Mouse (Mus musculus) heart, adult 18-20 months (tissue): Measurements from ENCODE around the gene Mgll. TPM values are rescaled to one million over a fixed set of nuclear protein-coding genes. Genes with fewer than 3 reads are reported as not detected.

Experiments
- DNase-seq, 2 experiments: peaks; one replicate each; pipeline ENCODE4 v3.0.0; 2021 to 2022; ENCODE audit warnings: mixed read lengths in 1 of 2
- total RNA-seq, 2 experiments: library from RNA; stranded (reverse); gene quantifications; 2 replicates each; pipeline ENCODE4 v1.2.3; 2021

Gene Mgll
- total RNA-seq, 2 experiments from 2014 or later: 92.7 to 96.6 TPM

DNA sequence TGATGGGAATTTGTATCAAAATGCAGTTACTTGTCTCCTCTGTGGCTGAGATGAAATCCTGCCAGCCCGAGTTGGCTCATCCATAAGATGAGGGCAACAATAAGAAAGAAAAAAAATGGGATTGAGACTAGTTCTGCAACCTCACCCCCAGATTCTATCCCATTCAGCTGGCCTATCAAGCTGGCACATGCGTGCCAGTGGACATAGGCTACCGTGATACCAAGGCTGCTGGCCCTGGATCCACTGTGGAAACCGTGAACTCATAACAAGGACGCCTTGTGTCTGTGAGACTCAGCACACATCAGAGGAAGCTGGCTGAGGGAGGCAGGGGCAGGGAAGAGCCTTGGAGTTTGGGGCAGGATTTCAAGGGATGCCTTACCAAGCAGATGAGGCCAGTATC is 46.8 kb downstream of the Mgll start:
- DNase-seq: no peak

DNA sequence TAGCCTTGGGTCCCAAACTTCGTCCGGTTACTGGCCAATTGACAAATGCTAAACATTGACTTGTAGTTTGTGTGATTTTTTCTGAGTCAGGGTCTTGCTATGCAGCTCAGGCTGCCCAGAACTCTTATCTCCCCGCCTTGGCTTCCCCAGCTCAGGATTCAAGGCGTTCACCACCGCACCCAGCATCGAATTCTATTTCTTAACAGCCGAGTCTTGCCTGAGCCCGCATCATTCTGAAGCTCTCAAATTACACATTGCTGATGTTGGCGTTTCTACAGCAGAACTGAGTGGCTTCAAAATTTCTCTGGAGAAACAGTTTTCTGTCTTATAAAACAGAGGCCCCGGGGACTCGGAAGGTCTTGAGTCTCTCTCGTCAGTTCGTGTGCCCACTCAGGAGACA is 47.8 kb downstream of the Mgll start:
- no peak for DNase-seq

DNA sequence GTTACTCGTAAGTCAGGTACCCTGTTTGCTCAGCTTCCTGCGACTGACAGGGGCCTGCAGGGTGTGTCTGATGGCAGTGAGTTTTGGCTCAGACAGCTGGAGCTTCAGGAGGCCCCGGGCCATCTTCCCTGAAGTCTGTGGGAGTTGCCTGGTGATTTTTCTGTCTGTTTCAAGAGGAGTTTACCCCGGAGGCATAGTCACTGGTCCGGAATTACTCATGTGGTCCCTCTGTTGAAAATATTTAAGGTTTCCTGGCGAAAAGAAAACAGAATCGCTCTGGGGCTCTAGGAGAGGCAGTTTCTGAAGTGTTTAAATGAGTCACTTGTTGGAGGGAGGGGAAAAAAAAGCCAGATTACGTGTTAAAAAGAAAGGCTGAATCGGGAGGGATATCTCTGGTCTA is 49.8 kb downstream of the Mgll start:
- DNase-seq: no peak

DNA sequence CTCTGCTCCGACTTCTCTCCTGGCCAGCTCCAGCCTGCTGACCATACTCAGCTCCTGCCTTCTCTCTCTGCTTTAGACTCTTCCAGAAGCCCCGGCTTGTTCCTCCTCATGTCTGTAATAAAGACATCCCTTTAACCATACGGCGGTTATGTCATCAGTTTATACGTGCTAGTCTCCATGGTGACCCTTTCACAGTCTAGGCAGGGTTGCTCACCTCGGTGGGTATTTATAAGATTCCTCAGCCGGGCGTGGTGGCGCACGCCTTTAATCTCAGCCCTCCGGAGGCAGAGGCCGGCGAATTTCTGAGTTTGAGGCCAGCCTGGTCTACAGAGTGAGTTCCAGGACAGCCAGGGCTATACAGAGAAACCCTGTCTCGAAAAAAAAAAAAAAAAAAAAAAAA is 51.1 kb downstream of the Mgll start:
- DNase-seq: no peak

DNA sequence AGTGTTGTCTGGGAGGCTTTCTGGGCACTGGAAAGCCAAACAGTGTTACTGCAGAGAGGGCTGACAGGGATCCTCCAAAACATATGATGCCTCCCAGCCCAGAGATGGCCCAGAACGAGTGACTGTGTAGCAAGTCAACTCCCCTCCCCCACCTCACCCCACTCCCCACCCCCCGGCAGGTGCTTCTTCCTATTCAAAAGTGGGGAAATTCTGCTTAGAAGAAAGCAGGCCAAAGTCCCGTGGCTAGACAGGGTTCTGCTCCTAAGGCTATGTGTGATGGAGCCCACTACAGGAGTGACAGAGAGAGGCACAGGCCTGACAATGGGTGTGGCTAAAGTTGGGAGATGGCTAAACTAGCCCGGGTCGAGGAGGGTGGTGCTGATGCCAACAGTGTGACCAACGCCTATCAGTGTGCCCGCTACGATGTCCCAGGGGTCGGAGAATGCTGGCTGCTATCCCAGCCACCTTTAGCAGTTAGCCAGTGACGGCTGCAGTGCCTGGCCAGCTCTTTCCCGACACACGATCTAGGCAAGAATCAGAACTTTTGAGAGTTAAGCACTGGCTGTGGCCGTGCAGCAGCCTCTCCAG is 52.2 kb downstream of the Mgll start:
- DNase-seq: peak; percentile 73 to 88

DNA sequence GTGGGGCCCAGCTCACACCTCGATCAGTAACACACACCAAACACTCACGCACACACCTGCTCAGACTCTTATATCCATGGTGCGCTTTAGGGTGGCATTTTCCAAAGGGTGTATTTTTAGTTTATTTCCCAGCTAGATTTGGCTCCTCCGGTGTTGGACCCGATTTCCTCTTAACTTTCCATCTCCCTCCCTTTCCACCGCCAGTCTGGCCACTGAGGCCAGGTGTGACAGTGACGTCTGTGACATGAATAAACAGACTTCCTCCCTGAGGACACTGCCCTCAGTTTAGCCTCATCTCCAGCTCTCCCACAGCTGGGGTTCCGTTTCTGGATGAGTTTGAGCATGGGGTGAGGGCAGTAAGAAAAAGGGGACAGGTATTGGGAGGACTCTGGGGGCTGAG is 52.8 kb downstream of the Mgll start:
- DNase-seq: no peak

DNA sequence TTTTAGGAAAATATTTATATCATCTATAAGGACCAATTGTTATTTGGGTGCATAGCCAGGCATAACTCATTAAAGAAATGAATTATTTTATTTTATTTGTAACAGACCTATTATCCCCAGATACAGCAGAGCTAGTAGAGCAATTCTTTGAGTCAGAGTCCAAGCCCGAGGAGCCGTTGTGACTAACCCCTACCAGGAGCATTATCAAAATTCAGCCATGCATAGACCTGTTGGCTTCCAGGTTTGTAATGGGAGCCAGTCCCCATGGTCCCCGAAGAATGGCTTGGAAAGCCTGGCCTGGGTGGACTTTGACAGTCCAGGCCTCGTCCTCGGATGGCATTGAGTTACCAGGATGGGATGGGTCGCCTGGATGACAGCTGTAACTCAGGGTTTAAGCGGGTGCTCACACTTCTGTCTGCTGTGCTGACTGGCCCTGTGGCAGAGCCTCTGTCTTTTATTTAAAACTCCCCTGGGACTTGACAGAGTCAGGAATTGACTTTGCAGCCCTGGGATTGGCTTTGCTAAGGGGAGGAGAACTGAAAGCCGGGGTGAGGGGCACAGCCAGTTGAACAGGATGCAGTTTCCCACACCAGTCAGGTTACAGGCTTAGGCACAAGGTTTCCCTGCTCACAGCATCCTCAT is 54.0 kb downstream of the Mgll start:
- DNase-seq: no peak

DNA sequence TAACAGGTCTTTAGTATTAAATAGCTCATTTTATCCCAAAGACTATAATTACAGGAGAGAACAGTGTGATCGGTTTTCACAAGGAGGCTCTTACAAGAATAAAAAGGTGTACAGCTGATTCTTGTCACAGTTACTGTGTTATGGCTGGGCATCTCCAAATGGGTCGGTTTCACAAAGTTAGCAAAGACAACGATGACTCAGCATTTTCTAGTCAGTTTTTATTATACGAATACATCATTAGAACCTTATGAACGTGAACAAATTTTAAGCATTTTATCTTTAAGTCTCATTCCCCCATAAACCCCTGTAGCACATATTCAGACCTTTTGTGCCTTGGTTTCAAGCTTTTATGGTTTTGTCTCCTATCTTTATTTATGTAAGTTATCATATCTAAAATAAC is 55.5 kb downstream of the Mgll start:
- no peak for DNase-seq

DNA sequence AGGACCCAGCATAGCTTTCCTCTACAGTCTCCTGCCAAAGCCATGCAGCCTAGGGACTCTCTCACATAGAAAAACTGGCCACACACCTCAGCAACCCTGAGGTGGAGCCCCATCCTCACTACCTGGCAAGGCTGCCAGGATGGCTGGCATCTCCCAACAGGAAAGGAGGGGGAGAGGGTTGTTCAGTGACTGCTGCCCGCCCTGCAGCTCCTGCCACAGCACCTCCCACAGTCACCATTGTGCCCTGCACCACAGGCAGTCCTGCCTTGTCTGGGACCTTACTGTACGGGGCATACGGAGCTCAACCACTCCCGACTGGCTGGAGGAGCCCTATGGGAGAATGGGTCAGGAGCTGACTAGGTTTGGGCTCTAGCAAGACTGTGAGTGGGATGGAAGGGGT is 57.7 kb downstream of the Mgll start:
- DNase-seq: no peak

DNA sequence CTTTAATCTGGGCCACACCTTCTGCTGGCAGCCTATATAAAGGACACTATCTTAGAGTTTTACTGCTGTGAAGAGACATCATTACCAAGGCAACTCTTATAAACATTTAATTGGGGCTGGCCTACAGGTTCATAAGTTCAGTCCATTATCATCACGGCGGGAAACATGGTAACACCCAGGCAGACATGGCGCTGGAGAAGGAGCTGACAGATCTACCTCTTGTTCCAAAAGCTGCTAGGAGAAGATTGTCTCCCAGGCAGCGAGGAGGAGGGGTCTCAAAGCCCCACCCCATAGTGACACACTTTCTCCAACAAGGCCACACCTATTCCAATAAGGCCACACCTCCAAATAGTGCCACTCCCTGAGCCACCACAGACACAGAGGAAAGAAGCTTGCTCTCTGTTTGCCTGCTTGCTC is 58.8 kb downstream of the Mgll start:
- DNase-seq: peak in 1 of 2 experiments; percentile 52

DNA sequence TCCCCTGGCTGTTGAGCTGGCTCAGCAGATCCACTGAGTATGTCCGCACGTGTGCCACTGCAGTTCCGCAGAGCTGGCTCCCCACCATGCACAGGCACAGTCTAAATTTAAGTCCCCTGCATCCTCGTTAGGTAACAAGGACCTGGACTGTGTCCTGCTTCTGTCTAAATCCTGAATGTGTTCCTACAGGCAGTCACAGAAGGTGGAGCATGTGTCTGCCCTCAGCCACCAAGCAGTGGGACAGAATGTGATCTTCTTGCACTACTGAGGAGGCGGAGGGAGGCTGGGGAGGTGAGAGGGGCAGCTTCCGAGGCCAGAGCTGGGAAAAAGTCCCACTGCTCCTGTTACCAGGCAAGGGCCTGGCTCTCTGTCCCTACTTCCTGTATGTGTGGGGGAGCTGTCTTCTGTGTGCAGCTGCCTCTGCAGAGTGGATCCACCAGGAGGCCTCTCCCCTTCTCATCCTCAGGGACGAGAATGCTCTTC is 60.5 kb downstream of the Mgll start:
- DNase-seq: peak; percentile 75 to 87

DNA sequence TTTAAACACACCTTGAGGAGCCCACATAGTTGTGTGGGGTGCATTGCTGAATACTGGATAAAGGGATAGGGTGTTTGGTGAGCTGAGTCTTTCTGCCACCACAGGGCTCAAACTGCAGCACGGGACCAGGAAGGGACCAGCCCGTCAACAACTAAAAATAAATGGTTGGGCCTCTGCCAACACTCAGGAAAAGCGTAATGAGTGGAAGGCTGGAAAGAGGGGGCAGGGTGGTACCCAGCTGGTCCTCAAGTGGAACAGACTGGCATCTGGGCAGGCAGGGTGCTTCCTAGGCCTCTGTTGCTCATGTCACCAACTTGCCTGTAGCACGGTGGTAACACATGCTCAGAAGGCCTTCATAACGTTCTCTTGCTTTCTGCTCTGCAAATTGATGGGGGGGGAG is 61.1 kb downstream of the Mgll start:
- peak; percentile 75 to 76 for DNase-seq

DNA sequence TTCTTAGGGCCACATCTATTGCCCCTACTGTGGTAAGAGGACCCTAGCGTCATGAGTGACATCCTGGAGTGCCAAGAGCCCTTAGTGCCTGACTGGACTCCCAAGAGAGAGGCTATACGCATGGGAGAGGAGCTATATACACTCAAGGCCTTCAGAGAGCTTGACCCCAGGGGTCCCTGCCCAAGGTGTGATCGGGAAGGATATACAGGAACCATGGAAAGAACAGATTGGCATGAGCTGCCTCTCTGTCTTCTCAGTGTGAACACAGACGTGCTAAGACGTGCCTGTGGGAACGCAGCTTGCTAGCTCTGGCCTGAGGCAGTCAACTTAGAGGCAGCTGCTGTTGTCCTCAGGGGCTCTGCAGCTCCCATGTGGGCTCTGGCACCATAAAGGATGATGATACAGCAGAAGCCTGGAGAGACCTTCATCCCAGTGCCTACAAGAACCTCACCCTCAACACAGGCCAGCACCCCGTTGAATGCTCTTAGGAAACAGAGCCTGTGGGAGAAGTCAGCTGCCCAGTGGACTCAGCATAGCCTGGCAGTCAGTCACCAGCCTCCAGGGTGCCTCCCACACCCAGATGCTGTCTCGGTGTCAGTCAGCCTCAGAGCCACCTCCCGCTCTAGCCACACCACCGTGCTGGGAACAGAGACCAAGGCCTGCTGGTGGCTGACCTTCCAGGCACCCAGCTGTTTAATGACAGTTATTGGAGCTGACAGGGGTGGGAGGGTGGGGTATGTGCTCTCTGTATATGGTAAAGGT is 61.8 kb downstream of the Mgll start:
- no peak for DNase-seq

DNA sequence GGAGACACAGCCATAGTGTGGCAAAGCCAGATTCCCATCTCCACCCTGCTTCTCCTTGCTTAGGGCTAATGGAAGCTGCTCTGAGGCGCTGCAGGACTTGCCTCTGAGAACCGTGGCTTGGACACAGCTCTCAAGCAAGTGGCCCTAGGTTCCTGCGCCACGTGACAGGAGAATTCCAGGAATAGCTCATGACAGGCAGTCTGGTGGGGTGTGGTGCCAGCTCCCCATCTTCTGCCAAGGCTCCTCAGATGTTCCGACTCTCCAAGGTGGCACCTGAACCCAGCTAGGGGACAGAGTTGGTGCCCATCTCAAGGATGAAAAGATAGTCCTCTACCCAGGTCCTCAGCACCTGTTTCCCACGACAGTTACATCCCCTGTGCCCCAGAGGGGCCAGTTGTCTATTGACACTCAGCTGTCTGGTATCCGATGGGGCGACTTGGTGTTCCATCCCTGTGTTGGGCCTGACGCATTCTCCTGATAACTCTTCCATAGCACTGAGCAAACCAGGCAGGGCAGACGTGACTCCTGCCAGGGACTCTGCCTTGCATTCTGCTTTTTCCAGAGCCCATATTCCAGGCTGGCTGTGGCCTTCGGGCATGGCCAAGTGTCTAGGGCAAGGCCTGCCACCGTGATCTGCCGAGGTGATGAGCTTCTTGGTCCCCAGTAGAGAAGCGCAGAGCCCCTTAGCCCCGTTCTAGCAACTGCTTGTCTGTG is 62.7 kb downstream of the Mgll start:
- peak; percentile 78 to 79 for DNase-seq

DNA sequence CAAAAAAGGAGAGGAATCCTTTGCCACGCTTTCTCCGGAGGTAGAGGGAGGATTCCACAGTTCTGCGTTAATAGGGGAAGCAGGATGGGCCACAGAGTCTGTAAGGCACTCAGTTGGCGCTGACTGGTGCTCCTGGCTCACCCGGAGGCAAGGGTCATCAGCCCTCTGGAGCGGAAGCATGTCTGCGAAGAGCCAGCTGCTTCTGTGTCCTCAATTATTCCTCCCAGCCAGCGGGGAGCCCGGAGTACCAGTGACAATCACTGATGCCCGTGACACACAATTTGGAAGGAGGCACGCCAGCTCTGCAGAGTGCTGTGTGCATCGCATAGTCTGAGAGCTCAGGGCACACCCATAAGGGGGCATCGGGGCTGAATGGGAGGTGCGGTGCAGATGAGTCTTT is 63.3 kb downstream of the Mgll start:
- peak in 1 of 2 experiments; percentile 56 for DNase-seq

DNA sequence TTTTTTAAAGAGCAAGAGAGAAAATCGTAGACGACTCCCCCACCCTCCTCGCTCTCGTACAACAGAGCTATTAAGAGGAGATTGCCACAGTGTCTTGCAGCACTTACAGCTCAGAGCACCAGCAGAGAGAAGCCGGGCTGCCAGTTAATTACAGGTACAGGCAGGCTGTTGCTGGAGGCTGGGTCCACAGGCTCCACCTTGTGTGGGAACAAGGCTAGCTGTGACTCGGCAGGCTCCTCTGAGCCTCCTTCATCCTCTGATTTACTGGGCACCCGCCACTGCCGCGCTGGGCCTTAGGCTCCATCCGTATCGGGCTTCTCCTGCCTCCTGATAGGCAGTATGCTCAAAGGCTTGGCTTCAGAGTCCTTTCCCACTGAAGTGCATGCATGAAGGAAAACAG is 64.0 kb downstream of the Mgll start:
- DNase-seq: no peak

DNA sequence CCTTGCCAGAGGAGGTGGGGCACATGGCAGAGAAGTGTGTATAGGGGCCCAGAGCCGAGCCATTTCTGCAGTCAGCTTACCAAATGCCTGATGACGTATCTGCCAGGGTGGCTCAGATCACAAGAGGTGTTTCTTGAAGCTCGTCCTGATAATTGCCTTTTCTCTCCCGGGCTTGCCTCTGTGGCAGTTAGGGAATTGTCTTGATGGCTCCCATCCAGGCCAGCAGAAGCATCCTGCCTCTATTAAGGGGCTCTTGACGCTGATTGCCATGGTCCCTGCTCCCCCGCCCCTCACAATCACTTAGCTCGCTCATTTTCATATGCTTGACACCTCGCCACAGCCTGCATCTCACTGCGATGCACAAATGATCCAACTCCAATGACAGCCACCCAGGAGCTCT is 67.1 kb downstream of the Mgll start:
- DNase-seq: no peak

DNA sequence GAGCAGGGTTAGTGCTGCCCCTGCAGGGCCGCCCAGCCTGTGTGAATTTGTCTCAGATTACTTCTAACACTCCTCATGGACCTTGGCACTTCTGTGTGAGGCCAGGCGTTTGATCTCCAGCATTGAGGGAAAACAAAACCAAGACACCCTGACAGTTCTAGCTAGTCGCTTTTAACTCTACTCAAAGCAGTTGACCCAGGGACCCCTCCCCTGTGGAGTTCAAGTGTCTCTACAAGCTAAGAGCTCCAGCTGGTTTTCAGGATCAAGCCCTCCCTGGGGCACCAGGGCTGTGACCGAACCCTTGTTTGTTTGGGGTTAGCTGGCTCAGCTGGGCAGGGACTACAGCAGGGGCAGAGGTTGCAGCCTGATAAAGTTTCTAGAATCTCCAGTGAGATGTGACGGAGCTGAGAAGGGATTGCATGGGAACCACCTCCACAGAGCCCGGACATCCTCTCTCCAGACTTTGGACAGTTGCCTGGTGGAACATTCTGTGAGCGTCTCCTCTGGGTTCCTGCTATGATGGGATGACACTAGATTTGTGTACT is 68.0 kb downstream of the Mgll start:
- DNase-seq: peak; percentile 60 to 74

DNA sequence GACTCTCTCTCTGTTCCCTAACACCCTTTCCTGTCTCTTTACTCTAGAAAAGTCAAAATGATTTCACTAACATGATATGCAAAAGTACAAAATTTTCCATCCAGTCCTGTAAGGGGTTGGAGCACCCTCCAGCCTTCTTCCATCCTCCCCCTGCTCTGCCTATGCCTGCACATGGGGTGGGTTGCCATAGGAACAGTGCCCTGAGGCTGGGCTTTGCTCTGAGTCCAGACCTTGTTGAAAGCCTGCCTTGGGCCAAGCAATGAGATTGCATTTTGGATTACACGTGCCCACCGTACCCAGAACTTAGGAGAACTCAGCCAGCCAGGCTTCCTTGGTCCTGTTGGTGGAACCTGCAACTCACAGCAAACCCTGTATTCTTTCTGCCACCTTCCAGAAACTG is 69.0 kb downstream of the Mgll start:
- no peak for DNase-seq

DNA sequence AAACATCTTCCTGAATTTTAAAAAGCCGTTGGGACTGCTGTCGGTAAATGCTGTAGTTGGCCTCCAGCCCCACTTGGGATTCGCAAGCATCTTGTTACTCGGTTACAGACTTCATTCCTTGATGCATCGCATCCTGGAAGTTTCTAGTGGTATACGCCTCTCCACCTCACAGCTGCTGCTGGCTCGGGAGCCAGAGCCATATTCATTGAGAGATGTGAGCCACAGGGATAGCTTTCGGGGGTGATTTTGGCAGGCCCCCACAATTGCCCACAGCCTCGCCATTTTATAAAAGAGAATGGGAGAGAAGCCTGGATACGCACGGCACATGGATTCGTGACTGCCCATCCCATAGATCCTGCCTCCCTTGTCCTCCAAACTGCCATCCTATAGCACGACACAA is 69.7 kb downstream of the Mgll start:
- DNase-seq: no peak

DNA sequence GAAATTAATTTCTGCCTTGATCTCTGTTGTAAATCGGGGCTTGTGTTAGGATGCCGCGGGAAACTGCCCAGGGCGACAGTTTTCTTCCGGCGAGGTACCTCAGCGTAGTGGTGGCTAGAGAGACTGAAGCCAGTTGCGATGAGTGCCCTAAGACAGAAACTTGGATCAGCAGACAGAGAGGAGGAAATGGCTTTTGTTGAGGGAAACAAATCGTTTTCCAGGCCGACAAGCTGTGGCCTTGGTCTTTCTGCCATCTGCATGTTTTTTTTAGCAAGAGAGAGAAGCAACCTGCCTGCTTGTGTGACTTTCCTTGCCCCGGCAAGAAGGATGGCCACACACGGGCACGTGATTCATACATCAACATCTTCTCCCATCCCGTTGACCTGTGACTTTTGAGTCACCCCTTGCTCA is 70.4 kb downstream of the Mgll start:
- DNase-seq: no peak

DNA sequence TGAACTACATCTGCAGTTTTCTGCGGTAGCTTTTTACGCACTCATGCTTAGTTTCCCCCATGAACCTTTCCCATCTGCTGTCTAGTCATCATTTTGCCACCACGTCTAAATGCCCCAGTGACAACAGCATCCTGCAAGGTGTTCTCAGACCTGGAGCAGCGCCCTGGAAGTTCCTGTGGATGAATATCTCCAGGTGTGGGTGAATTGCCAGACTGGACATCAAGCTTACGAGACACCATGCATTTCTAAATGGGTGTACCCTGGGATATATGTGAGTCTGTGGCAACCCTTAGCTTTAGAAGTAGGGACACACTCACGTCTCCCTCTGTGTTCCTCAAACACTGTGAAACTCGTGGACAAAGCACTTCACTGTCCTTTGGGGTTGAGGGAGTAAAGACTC is 76.0 kb downstream of the Mgll start:
- no peak for DNase-seq

DNA sequence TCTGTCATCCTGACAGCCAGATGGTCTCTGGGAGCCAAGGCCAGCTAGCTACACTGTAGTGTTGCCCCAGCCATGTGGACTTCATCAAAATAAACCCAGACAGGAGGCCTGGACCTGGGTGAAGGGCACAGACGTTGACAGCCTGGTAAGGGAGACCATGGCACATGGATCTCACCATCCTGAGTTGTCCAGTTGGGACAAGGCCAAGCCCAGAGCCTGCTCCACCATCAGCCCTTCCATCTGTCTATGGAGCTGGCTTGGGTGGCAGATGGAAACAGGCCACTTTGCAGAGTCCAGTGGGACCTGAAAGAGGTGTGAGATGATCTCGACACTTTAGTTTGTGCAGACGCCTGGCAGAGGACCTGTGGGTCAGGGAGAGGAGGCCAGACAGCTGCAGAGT is 76.5 kb downstream of the Mgll start:
- peak in 1 of 2 experiments; percentile 78 for DNase-seq
